Mouse (Mus musculus) thymus, adult 2 months (tissue): Measurements from ENCODE around the gene Slc39a13. TPM values are rescaled to one million over a fixed set of nuclear protein-coding genes. Genes with fewer than 3 reads are reported as not detected.

ENCODE experiments used
- DNase-seq: peaks from one replicate; pipeline ENCODE4 v3.0.0; 2021
- H3K27ac ChIP-seq: fragments of 200-500 bp; 2 replicates; pipeline ENCODE4 v1.5.1; 2012; ENCODE audit warnings: low read length, control low read depth; ENCODE audit not compliant: control insufficient read depth, insufficient read depth
- H3K27me3 ChIP-seq: fragments of 200-500 bp; 2 replicates; pipeline ENCODE4 v1.6.1; 2012; ENCODE audit warnings: mild to moderate bottlenecking, low read length, moderate library complexity, mixed read lengths; ENCODE audit not compliant: control insufficient read depth, insufficient read depth
- H3K36me3 ChIP-seq: fragments of 200-500 bp; 2 replicates; pipeline ENCODE4 v1.6.1; 2012; ENCODE audit warnings: mild to moderate bottlenecking, low read length, moderate library complexity; ENCODE audit not compliant: control insufficient read depth, insufficient read depth
- H3K4me1 ChIP-seq: fragments of 200-500 bp; replicated peaks from 2 replicates; pipeline ENCODE4 v1.6.1; 2012; ENCODE audit warnings: low read length; ENCODE audit not compliant: control insufficient read depth, insufficient read depth
- H3K4me3 ChIP-seq: fragments of 200-500 bp; 2 replicates; pipeline ENCODE4 v1.5.1; 2012; ENCODE audit warnings: mild to moderate bottlenecking, low read length, control low read depth, moderate library complexity; ENCODE audit not compliant: control insufficient read depth, insufficient read depth
- CTCF ChIP-seq: fragments of 200-500 bp; IDR thresholded peaks from 2 replicates; pipeline ENCODE4 v1.5.1; 2012; ENCODE audit warnings: mild to moderate bottlenecking, control low read depth, low read length, moderate library complexity, borderline replicate concordance; ENCODE audit not compliant: control insufficient read depth, poor library complexity, insufficient read depth; ENCODE audit errors: extremely low read depth
- POLR2A ChIP-seq: fragments of 200-500 bp; IDR thresholded peaks from 2 replicates; pipeline ENCODE4 v1.6.1; 2012; ENCODE audit warnings: mild to moderate bottlenecking, low read length, control low read depth, moderate library complexity; ENCODE audit not compliant: control insufficient read depth, poor library complexity, insufficient read depth; ENCODE audit errors: extremely low read depth
- WGBS: fragments of 180-500 bp; shearing (Covaris S2); methylation state at CpG from one replicate; pipeline ENCODE4 v1.1.7; 2018; 5-methylcytosine and 5-hydroxymethylcytosine counted together
- polyA plus RNA-seq: library from polyadenylated mRNA; depleted of rRNA; stranded (reverse); fragments of >200 nt; gene quantifications from 2 replicates; pipeline ENCODE4 v1.2.3, GENCODE M21; 2012

The Slc39a13 gene
- polyA plus RNA-seq, 1 experiment, result 59.0 TPM

- no peak for DNase-seq
- no peaks in the 10 kb centered on the region for H3K36me3 ChIP-seq
- H3K4me1 ChIP-seq, result no peaks in the 10 kb centered on the region
- no peak overlapping the region for H3K27ac ChIP-seq
- no peak overlapping the region for H3K4me3 ChIP-seq
- TF ChIP-seq CTCF (no peak), POLR2A (no peak)
- no peaks in the 10 kb centered on the region for H3K27me3 ChIP-seq
- WGBS, result 94% methylated on average over 5 of the region's 5 CpGs
Observed at GRCm38 (mm10) chr2:91109807-91110385, 39.7 kb upstream of the Slc39a13 start.

GRCm38 (mm10) chr2:91109241-91109640 lies 39.0 kb upstream of the Slc39a13 start:
- Histone ChIP-seq H3K4me3 (no peak overlapping the region), H3K4me1 (no peaks in the 10 kb centered on the region), H3K27me3 (no peaks in the 10 kb centered on the region), H3K36me3 (no peaks in the 10 kb centered on the region), H3K27ac (no peak overlapping the region)
- DNase-seq, result no peak
- 98% methylated on average over 5 of the region's 5 CpGs for WGBS
- TF ChIP-seq CTCF (no peak), POLR2A (no peak)

DNA sequence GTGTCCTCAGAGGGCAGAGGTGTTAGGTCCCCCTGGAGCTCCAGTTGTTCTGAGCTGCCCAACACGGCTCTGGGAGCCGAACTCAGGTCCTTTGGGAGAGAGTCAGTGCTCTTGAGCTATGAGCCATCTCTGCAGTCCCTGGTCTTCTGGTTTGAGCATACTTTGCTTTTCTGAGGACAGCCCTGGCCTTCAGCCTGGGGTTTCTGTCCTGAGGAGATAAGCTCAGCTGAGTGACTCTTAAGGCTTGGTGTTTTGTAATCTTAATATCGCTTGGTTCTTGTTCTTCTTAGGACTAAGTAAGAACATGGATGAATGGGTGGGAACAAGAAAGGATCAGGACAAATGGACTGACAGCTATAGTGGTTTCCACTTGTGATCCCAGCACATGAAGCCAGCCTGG lies 37.9 kb upstream of the Slc39a13 start:
- no peak for DNase-seq
- Histone ChIP-seq H3K4me3 (no peak overlapping the region), H3K27me3 (no peaks in the 10 kb centered on the region), H3K4me1 (no peaks in the 10 kb centered on the region), H3K27ac (no peak overlapping the region), H3K36me3 (no peaks in the 10 kb centered on the region)
- no peak for TF ChIP-seq POLR2A
- no peak for TF ChIP-seq CTCF
- WGBS, result 100% methylated on average over 3 of the region's 3 CpGs

- WGBS, result 15% methylated on average over 7 of the region's 7 CpGs
- H3K4me1 ChIP-seq, result peaks cover 4% of the 10 kb centered on the region; the same call in 1 of the 2 replicates
- no peaks in the 10 kb centered on the region for H3K27me3 ChIP-seq
- no peaks in the 10 kb centered on the region for H3K36me3 ChIP-seq
- peak; percentile 91 for DNase-seq
- no peak overlapping the region for H3K27ac ChIP-seq
- TF ChIP-seq CTCF (peak; percentile 82; the same call in 1 of the 2 replicates), POLR2A (no peak)
- no peak overlapping the region for H3K4me3 ChIP-seq
Observed at GRCm38 (mm10) chr2:91101124-91101740, 31.0 kb upstream of the Slc39a13 start.

DNA sequence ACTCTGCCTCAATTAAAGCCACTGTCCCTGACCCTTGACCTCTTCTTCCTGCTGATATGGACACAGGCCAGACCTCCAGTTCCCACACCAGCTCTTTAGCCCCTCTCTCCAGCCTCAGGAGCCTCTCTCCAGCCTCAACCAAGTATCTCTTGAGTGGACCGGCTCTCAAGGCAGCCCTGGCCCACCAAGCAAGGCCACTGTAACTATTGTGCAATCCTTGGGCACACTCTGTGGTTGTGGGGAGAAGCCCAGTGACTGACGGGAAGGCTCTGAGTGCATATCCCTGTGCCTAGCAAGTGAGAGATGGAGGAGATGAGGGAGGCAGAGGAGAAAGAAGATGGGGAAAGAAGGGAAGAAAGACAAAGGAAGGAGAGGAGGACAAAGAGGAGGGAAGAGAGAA lies 27.9 kb upstream of the Slc39a13 start:
- TF ChIP-seq POLR2A, result no peak
- peaks cover 4% of the 10 kb centered on the region; the same call in 1 of the 2 replicates for H3K4me1 ChIP-seq
- peak overlapping the region; percentile 5; the same call in 1 of the 2 replicates for H3K4me3 ChIP-seq
- WGBS, result 59% methylated on average over 2 of the region's 2 CpGs
- DNase-seq, result no peak
- H3K27ac ChIP-seq, result no peak overlapping the region
- H3K36me3 ChIP-seq, result no peaks in the 10 kb centered on the region
- H3K27me3 ChIP-seq, result no peaks in the 10 kb centered on the region

- DNase-seq, result no peak
- H3K27ac ChIP-seq, result no peak overlapping the region
Observed at GRCm38 (mm10) chr2:91097015-91097414, 26.8 kb upstream of the Slc39a13 start.

More at GRCm38 (mm10) chr2:91097015-91097414, 26.8 kb upstream of the Slc39a13 start:
- Histone ChIP-seq H3K36me3 (no peaks in the 10 kb centered on the region), H3K27me3 (no peaks in the 10 kb centered on the region), H3K4me3 (peak overlapping the region; percentile 18), H3K4me1 (peaks cover 4% of the 10 kb centered on the region; the same call in 1 of the 2 replicates)
- WGBS, result 51% methylated on average over 10 of the region's 10 CpGs
- TF ChIP-seq CTCF, result no peak
- TF ChIP-seq POLR2A, result no peak
